Mouse (Mus musculus): ENCODE measurements around the gene Glud1. TPM values are rescaled to one million over a fixed set of nuclear protein-coding genes. Genes with fewer than 3 reads are reported as not detected.

The Glud1 gene
- polyA plus RNA-seq (2016; fragmentation: Nextera tagmentation; extraction: Ambion mirVana) = 85.9 and 87.8 TPM in 2 replicates

DNA sequence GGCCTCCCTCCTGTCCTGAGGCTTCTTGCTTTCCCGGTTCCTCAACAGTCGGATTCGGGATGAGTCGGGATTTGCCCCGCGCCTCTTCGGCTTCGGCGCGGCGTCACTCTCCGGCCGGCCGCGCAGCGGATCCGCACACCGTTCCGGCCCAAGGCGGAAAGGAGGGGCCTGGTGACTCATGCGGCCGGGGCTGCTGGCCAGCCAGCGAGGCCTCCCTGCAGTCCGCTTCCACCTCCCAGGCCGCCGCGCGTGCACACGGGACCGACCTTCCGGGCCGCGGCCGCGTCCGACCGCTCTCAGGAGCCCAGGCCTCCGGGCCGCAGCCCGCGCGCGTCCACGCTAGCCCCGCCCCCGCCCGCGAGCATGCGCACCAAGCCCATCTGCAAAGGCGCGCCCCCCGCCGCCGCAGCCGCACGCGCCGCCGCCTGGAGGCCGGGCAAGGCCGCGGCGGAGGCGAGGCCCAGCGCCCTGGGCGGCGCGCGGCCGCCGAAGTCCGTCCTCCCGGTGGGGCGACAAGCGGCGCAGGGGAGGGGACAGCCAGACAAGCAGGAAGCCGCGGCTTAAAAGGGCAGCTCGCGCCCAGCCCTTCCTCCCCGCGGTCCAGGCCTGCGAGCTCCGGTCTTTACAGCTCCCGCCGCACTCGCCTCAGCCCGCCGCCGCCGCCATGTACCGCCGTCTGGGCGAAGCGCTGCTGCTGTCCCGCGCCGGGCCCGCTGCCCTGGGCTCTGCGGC is at the start of gene Glud1, which contains the start of gene Shld2:
Gene Glud1, plus strand, starts transcription at position 494 of the 732 bp plus-strand sequence.
Gene Shld2, minus strand, starts transcription at position 260 of the 732 bp plus-strand sequence.
- Histone ChIP-seq H3K9me3 (no peaks in the 10 kb centered on the region), H3K9ac (peak within 1 kb of the TSS; percentile 97), H3K27ac (peak within 1 kb of the TSS; percentile 97), H3K36me3 (replicated peaks) (no peaks in the 10 kb centered on the region), H3K4me1 (peaks cover 30% of the 10 kb centered on the region), H3K4me3 (replicated peaks) (peak within 1 kb of the TSS; percentile 91), H3K4me2 (peak within 1 kb of the TSS; percentile 75), H3K27me3 (no peaks in the 10 kb centered on the region)
- peak; percentile 95 for ATAC-seq (ENCODE audit: low FRiP score)
- 0% methylated on average over 82 of the region's 100 CpGs for WGBS

DNA sequence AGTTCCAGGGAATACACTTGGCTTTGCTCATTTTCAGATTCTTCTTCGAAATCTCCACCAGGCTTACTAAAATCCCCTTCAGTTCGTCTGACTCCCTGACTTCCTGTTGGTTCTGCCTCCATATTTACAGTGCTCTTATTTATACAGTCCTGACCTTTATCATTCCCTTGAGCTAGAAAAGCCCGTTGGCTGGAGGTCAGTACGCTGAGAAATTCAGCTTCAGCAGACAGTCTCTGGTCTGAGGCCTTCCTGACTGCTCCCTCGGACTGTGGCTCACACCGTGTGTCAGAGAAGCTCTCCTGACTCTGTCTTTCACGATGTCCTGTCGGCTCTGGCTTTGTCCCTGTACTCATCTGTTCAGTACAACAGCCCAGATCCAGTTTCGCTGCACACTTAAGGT is 42.5 kb upstream of the Glud1 start:
- no peak for ATAC-seq (ENCODE audit: low FRiP score)
- Histone ChIP-seq H3K9ac (no peak overlapping the region), H3K4me2 (no peak overlapping the region), H3K4me3 (replicated peaks) (no peak overlapping the region), H3K36me3 (replicated peaks) (no peaks in the 10 kb centered on the region), H3K4me1 (no peaks in the 10 kb centered on the region), H3K27me3 (no peaks in the 10 kb centered on the region), H3K27ac (no peak overlapping the region), H3K9me3 (no peaks in the 10 kb centered on the region)
- WGBS = 83% methylated on average over 9 of the region's 9 CpGs

DNA sequence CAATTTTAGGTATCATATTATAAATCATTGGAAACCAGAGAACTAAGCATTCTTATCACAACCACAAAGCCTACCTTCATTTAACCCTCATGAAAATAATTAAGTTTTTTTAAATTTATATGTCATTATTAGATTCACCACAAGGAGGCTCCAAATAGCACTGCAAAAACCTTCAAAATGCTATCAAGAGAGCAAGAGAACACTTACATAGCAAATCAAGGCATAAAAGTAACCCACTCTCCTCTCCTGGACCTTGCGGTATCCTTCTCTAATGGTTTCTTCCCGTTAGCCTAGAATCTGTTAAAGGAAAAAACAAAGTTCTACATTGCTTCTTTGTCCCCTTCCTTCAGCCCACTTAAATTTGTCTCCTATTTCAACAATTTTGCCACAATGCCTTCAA is 37.2 kb upstream of the Glud1 start:
- H3K4me2 ChIP-seq = no peak overlapping the region
- no peaks in the 10 kb centered on the region for H3K9me3 ChIP-seq
- no peaks in the 10 kb centered on the region for H3K4me1 ChIP-seq
- H3K9ac ChIP-seq = no peak overlapping the region
- H3K36me3 ChIP-seq (replicated peaks) = no peaks in the 10 kb centered on the region
- H3K27ac ChIP-seq = no peak overlapping the region
- no peak for ATAC-seq (ENCODE audit: low FRiP score)
- no peak overlapping the region for H3K4me3 ChIP-seq (replicated peaks)
- WGBS = 51% methylated on average over 2 of the region's 2 CpGs
- H3K27me3 ChIP-seq = no peaks in the 10 kb centered on the region

DNA sequence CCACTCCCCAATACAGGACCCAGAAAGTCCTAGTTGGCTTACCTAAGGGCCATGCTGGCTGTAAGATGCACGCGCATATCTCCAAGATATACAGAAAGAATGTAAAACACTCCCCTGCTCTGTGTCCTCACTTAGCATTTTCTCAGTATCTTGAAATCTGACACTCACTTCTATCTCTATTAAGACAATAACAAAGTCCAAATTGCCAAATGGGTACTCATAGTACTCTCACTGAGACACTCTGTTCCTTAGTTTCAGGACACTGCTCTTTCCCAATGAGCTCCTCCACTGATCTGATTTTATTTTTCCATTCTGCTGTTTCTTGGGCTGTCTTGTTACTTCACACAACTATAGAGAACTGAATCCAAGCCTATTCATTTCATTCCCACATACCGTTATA is 36.4 kb upstream of the Glud1 start:
- Histone ChIP-seq H3K9me3 (no peaks in the 10 kb centered on the region), H3K27me3 (no peaks in the 10 kb centered on the region), H3K9ac (no peak overlapping the region), H3K27ac (no peak overlapping the region), H3K4me3 (replicated peaks) (no peak overlapping the region), H3K4me1 (no peaks in the 10 kb centered on the region), H3K4me2 (no peak overlapping the region), H3K36me3 (replicated peaks) (no peaks in the 10 kb centered on the region)
- ATAC-seq (ENCODE audit: low FRiP score) = no peak
- 96% methylated on average over 3 of the region's 3 CpGs for WGBS

DNA sequence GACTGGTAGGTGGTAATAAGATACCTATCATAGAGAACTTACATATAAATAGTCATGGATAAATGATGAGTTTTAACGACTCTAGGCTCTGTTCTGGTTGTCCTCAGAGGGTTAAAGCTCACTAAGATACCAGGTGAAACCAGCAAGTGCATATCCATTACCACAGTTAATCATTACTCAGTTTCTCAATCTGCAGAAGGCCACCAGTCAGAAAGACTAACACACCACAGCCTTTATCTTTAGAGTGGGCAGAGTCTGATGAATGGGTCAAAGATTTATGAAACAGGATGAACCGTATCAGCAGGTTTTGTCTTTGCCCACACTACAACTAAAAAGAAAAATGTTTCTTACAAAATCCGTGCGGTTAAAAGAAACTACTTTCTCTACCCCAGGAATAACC is 35.3 kb upstream of the Glud1 start:
- 93% methylated on average over 4 of the region's 4 CpGs for WGBS
- H3K4me2 ChIP-seq = no peak overlapping the region
- H3K27ac ChIP-seq = no peak overlapping the region
- no peaks in the 10 kb centered on the region for H3K36me3 ChIP-seq (replicated peaks)
- no peaks in the 10 kb centered on the region for H3K9me3 ChIP-seq
- H3K9ac ChIP-seq = no peak overlapping the region
- H3K4me1 ChIP-seq = no peaks in the 10 kb centered on the region
- ATAC-seq (ENCODE audit: low FRiP score) = no peak
- no peaks in the 10 kb centered on the region for H3K27me3 ChIP-seq
- no peak overlapping the region for H3K4me3 ChIP-seq (replicated peaks)

DNA sequence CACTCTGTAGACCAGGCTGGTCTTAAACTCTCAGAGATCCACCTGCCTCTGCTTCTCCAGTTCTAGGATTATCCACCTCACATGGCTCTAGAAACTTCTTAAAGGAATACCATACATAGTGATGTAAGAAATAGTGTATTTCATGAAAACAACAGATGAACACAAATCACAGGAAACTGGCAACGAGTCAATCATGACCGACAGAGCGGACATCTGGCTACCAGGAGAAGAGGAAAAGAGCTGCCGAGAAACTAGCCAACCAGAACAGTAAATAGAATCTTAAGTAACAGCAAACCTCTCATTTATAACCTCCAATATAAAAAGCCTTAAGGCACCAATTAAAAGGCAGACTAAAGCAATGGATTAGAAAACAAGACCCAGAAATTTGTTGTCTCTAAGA is 30.8 kb upstream of the Glud1 start:
- H3K4me1 ChIP-seq = no peaks in the 10 kb centered on the region
- no peaks in the 10 kb centered on the region for H3K9me3 ChIP-seq
- 79% methylated on average over 4 of the region's 4 CpGs for WGBS
- H3K4me3 ChIP-seq (replicated peaks) = no peak overlapping the region
- no peak overlapping the region for H3K4me2 ChIP-seq
- H3K9ac ChIP-seq = no peak overlapping the region
- H3K27ac ChIP-seq = no peak overlapping the region
- H3K36me3 ChIP-seq (replicated peaks) = no peaks in the 10 kb centered on the region
- ATAC-seq (ENCODE audit: low FRiP score) = no peak
- H3K27me3 ChIP-seq = no peaks in the 10 kb centered on the region

DNA sequence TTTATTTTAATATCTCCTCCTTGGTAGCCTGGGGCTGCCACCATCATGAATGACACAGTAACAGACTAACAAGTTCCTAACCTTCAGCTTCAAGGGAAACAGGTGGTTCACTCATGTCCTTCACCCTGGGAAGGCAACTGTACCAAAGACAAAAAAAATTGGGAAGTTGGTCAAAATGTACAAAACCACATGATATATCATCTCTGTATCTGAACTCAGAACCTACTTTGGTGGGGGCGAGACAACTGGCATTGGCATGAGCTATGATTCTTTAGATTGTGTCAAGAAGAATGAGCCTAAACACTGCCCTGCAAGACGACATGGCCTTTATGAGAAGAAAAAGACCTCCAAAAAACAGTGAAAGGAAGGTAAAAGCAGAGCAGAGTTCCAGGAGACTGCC is 29.7 kb upstream of the Glud1 start:
- H3K4me2 ChIP-seq = no peak overlapping the region
- H3K4me1 ChIP-seq = no peaks in the 10 kb centered on the region
- no peaks in the 10 kb centered on the region for H3K36me3 ChIP-seq (replicated peaks)
- no peak overlapping the region for H3K27ac ChIP-seq
- no peak overlapping the region for H3K9ac ChIP-seq
- WGBS = 84% methylated on average over 2 of the region's 2 CpGs
- no peaks in the 10 kb centered on the region for H3K9me3 ChIP-seq
- no peak for ATAC-seq (ENCODE audit: low FRiP score)
- no peaks in the 10 kb centered on the region for H3K27me3 ChIP-seq
- H3K4me3 ChIP-seq (replicated peaks) = no peak overlapping the region

DNA sequence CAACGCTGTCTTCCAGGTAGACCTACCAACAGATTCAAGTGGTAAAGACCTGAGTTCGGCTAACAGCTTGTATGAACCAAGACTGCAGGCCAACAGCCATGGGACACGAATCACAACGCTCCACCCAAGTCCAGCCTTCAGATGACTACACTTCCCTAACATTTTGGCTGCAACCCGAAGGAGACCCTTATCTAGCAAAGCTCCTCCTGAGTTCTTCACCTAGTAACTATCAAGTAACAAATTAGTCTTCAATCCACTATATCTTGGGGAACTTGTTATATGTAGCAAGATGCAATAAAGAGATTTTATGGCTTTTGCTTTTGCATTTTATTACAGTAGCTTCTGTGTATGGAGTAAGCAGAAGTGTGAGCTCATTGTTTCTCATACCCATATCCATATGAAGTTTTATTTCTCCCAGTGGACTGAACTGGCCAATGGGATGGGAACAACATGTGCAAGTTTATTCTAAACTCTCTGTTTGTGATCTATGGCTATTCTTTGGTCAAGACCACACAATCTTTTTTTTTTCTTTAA is 28.7 kb upstream of the Glud1 start:
- Histone ChIP-seq H3K27me3 (no peaks in the 10 kb centered on the region), H3K4me1 (no peaks in the 10 kb centered on the region), H3K4me2 (no peak overlapping the region), H3K9me3 (no peaks in the 10 kb centered on the region), H3K36me3 (replicated peaks) (no peaks in the 10 kb centered on the region), H3K9ac (no peak overlapping the region), H3K27ac (no peak overlapping the region), H3K4me3 (replicated peaks) (no peak overlapping the region)
- no peak for ATAC-seq (ENCODE audit: low FRiP score)
- WGBS = 93% methylated on average over 5 of the region's 5 CpGs

DNA sequence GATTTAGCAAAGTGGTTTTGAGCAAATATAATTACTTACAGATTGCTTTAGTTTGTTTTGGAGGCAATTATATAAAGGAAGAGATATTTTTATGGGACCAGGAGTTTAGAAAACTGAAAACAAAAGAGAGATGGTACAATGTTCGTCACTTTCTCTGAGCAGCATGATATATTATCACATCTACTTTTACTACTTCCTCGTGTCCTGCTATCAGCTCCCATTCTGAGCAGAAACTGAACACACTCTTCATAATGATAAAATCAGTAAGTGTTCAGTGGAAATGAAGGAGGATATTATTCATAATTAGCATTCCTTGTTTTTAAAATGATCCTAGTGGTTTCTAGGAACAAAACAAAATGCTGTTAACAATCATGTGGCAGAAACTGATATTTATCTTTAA is 22.1 kb upstream of the Glud1 start:
- no peak overlapping the region for H3K4me3 ChIP-seq (replicated peaks)
- no peaks in the 10 kb centered on the region for H3K27me3 ChIP-seq
- 89% methylated on average over 2 of the region's 2 CpGs for WGBS
- no peaks in the 10 kb centered on the region for H3K9me3 ChIP-seq
- no peaks in the 10 kb centered on the region for H3K36me3 ChIP-seq (replicated peaks)
- no peak overlapping the region for H3K9ac ChIP-seq
- H3K27ac ChIP-seq = no peak overlapping the region
- H3K4me1 ChIP-seq = no peaks in the 10 kb centered on the region
- no peak for ATAC-seq (ENCODE audit: low FRiP score)
- no peak overlapping the region for H3K4me2 ChIP-seq

DNA sequence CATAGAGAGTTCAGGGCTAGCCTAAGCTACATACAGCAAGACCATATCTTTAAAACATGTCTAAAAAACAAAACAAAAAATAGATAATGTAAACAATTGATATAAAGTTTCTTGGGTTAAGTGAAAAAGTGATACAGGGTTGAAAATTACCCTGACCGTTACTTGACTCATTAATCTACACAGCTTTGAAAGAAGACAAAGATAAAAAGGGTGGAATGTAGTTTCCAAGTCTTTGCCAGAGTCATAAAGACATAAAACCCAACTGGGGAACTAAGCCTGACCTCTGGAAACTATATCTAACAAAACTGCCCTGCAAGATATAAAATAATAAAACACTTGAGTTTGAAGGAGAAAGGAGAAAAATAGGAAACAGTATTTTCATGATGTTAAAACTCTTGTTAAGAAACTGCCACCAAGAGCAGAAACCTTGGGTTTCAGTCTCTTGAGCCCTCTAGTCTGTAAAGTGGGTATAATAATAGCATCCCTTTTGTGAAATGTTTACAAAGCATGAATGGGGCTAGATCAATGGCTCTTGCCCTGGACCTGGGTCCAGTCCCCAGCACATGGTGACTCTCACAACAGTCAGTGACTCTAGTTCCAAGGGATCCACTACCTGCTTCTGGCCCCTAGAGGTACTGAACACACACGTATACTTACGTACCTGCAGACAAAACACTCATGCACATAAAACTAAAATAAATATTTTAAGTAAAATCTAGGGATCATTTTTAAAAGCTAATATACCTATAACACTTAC is 21.1 kb upstream of the Glud1 start:
- WGBS = 93% methylated on average over 3 of the region's 3 CpGs
- Histone ChIP-seq H3K27me3 (no peaks in the 10 kb centered on the region), H3K4me2 (no peak overlapping the region), H3K27ac (no peak overlapping the region), H3K9me3 (no peaks in the 10 kb centered on the region), H3K4me1 (no peaks in the 10 kb centered on the region), H3K9ac (no peak overlapping the region), H3K36me3 (replicated peaks) (no peaks in the 10 kb centered on the region), H3K4me3 (replicated peaks) (no peak overlapping the region)
- ATAC-seq (ENCODE audit: low FRiP score) = no peak

DNA sequence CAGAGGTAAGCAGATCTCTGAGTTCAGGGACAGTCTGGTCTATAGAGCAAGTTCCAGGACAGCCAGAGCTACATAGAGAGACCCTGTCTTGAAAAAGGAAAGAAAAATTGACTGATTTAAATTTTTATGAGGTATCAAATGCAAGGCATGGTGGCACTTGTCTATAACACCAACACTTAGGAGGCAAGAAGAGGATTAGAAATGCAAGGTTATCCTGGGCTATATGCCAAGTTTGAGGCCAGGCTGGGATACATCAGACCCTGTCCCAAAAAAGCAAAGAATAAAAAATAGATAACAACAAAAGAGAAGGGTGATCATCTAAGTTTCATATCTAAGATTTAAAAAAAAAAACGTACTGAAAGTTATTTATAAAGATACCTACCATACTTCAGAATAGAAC is 20.3 kb upstream of the Glud1 start:
- H3K27me3 ChIP-seq = no peaks in the 10 kb centered on the region

DNA sequence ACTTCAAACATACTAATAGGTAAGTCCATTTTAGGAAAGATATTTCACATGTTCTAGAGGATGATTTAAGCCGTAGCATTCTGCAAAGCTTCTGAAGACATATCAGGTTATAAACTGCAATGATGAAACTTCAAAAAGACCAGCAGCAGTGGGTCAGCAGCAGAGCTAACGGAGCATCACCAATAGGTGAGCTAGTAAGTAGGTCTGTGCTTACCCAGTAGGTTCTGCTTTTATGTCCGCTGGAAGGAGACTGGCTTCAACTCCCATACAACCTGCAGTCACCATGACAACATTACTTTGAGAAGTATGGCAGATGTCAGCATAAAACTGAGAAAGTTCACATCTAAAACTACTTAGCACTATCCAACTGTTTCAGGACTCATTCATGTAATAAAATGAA is 16.9 kb upstream of the Glud1 start:
- Histone ChIP-seq H3K9ac (no peak overlapping the region), H3K4me2 (no peak overlapping the region), H3K27ac (no peak overlapping the region), H3K4me1 (no peaks in the 10 kb centered on the region), H3K27me3 (no peaks in the 10 kb centered on the region), H3K4me3 (replicated peaks) (no peak overlapping the region), H3K9me3 (no peaks in the 10 kb centered on the region), H3K36me3 (replicated peaks) (no peaks in the 10 kb centered on the region)
- ATAC-seq (ENCODE audit: low FRiP score) = no peak
- WGBS = 85% methylated on average over 3 of the region's 3 CpGs

More for the DNA sequence above, 20.3 kb upstream of the Glud1 start:
- no peak overlapping the region for H3K4me2 ChIP-seq
- ATAC-seq (ENCODE audit: low FRiP score) = no peak
- H3K4me1 ChIP-seq = no peaks in the 10 kb centered on the region
- H3K9ac ChIP-seq = no peak overlapping the region
- no peak overlapping the region for H3K27ac ChIP-seq
- no peak overlapping the region for H3K4me3 ChIP-seq (replicated peaks)
- no peaks in the 10 kb centered on the region for H3K9me3 ChIP-seq
- no peaks in the 10 kb centered on the region for H3K36me3 ChIP-seq (replicated peaks)
- WGBS = 45% methylated on average over 1 of the region's 1 CpGs

Measured in forebrain, embryonic 12.5 days (tissue).